Mouse (Mus musculus): ENCODE measurements at regions not wholly inside any gene's neighbourhood (a gene's known extent, or its start where the extent isn't known, plus 50 kb on each side); places are given as distances from the start of the nearest gene placed in this dataset.

- intact Hi-C loops (cut with DNase I; ENCODE audit: low total_unique reads) = no loop called here
- DNase-seq = peak; percentile 4
Observed at GRCm38 (mm10) chrX:144234457-144234856, 81.0 kb downstream of the A730046J19Rik start.

GRCm38 (mm10) chrX:144265934-144266333 is 51.7 kb upstream of the Alg13 start:
- no peak for DNase-seq
- intact Hi-C loops (cut with DNase I; ENCODE audit: low total_unique reads) = no loop called here
